Mouse (Mus musculus) gastrocnemius, postnatal 4 days (tissue): ENCODE data around the gene Pramef8. TPM values are rescaled to one million over a fixed set of nuclear protein-coding genes. Genes with fewer than 3 reads are reported as not detected.
A peak's percentile ranks its signal among the peaks of the same experiment; 100 is the strongest.
"Not testable (repeated sequence)": the region's sequence is repeated elsewhere in the genome, so short reads cannot be mapped to it uniquely, and the experiment has no call there.

ENCODE experiments used
- DNase-seq, 2 experiments: peaks; one replicate each; pipeline ENCODE4 v3.0.0; 2021 to 2022; ENCODE audit warnings: low spot score in 2 of 2, mixed read lengths in 2 of 2
- long read RNA-seq, 2 experiments: library from polyadenylated mRNA; stranded (forward); transcript quantifications; one replicate each; pipeline ENCODE4 v2.0.0; 2021
- total RNA-seq, 2 experiments: library from RNA; stranded (reverse); gene quantifications; 2 replicates each; pipeline ENCODE4 v1.2.3; 2021

Pramef8 gene
- total RNA-seq, result 10 to 100 TPM in 1 of 2 experiments, 1 to 10 TPM in 1; 9.3 to 13.7 TPM
- long read RNA-seq, experiment 1, transcript Pramef8-201 (4 exons, 3,260 nt), result major isoform, 8 of 13 reads
- long read RNA-seq, experiment 1, partial matches to known transcripts, result 1 of 13 reads
- long read RNA-seq, experiment 1, other reads (novel, unspliced or antisense), result 1 of 13 reads
- long read RNA-seq, experiment 2, transcript Pramef8-201 (4 exons, 3,260 nt), result major isoform, 13 of 25 reads
- long read RNA-seq, experiment 2, transcript Pramef8-202 (5 exons, 3,886 nt), result minor isoform, 8 of 25 reads
- long read RNA-seq, experiment 2, partial matches to known transcripts, result 0 of 25 reads
- long read RNA-seq, experiment 2, other reads (novel, unspliced or antisense), result 4 of 25 reads

GRCm38 (mm10) chr4:143412219-143413092 lies at the start of gene Pramef8:
Gene Pramef8, plus strand, starts transcription at chr4:143412426.
- DNase-seq, result peak; percentile 70 to 87

- DNase-seq, result no peak
These were observed 45.7 kb upstream of the Pramef8 start for GRCm38 (mm10) chr4:143366415-143367041.

GRCm38 (mm10) chr4:143379480-143379879 lies 32.7 kb upstream of the Pramef8 start:
- DNase-seq, result no peak

GRCm38 (mm10) chr4:143379931-143380715 lies 32.1 kb upstream of the Pramef8 start:
- DNase-seq, result no peak

- peak in 1 of 2 experiments; percentile 30 for DNase-seq
These were observed 31.6 kb upstream of the Pramef8 start for GRCm38 (mm10) chr4:143380716-143381004.

GRCm38 (mm10) chr4:143382163-143382562 lies 30.1 kb upstream of the Pramef8 start:
- no peak for DNase-seq

GRCm38 (mm10) chr4:143383646-143384045 lies 28.6 kb upstream of the Pramef8 start:
- no peak for DNase-seq

- DNase-seq, result peak in 1 of 2 experiments; percentile 57
These were observed 23.1 kb upstream of the Pramef8 start for GRCm38 (mm10) chr4:143388955-143389702.

GRCm38 (mm10) chr4:143394181-143394580 lies 18.0 kb upstream of the Pramef8 start, which contains the start of gene Pramel1:
Gene Pramel1, plus strand, starts transcription at chr4:143394428.
- no peak for DNase-seq

GRCm38 (mm10) chr4:143411566-143412218 lies 534 bp upstream of the Pramef8 start:
- DNase-seq, result no peak

- DNase-seq, result no peak
These were observed 1.4 kb downstream of the Pramef8 start for GRCm38 (mm10) chr4:143413621-143414020.

GRCm38 (mm10) chr4:143414121-143414520 lies 1.9 kb downstream of the Pramef8 start:
- DNase-seq, result no peak

- not testable (repeated sequence) for DNase-seq
These were observed 14.5 kb downstream of the Pramef8 start for GRCm38 (mm10) chr4:143426770-143427169.

- DNase-seq, result no peak
These were observed 38.0 kb downstream of the Pramef8 start, which contains the start of gene Oog4 for GRCm38 (mm10) chr4:143450224-143450623. Gene Oog4, minus strand, starts transcription at chr4:143450324.

Other genes starting within 250 kb of the Pramef8 start
- 10 to 100 TPM; 27.8 to 30.2 TPM for gene Prdm2, start 199.4 kb upstream of the Pramef8 start, total RNA-seq
- 10 to 100 TPM; 36.8 to 40.9 TPM for gene Pdpn, start 112.9 kb upstream of the Pramef8 start, total RNA-seq
- 10 to 100 TPM; 11.2 to 12.2 TPM for gene Lrrc38, start 62.7 kb upstream of the Pramef8 start, total RNA-seq
- gene Pramel1, start 18.0 kb upstream of the Pramef8 start, total RNA-seq, result under 1 TPM; 0.16 to 0.20 TPM
- gene Oog4, start 37.9 kb downstream of the Pramef8 start, total RNA-seq, result not detected
- gene Gm13043, start 98.9 kb downstream of the Pramef8 start, total RNA-seq, result not detected
- gene Gm13040, start 123.5 kb downstream of the Pramef8 start, total RNA-seq, result not detected
- gene BC080695, start 139.3 kb downstream of the Pramef8 start, total RNA-seq, result not detected
- gene Gm13057, start 139.3 kb downstream of the Pramef8 start, total RNA-seq, result not detected
- gene Gm13083, start 202.6 kb downstream of the Pramef8 start, total RNA-seq, result not detected
- gene Gm13088, start 244.8 kb downstream of the Pramef8 start, total RNA-seq, result not detected